Mouse (Mus musculus) liver, embryonic 14.5 days (tissue): ENCODE results near the gene Dpf1. TPM values are rescaled to one million over a fixed set of nuclear protein-coding genes. Genes with fewer than 3 reads are reported as not detected.
A peak's percentile ranks its signal among the peaks of the same experiment; 100 is the strongest.

Source experiments
- ATAC-seq: fragments of 200-750 bp; cut with Nextera tagmentation; 2 replicates; pipeline ENCODE4 v1.8.0; 2017; ENCODE audit warnings: moderate number of reproducible peaks, mild to moderate bottlenecking, moderate library complexity; ENCODE audit not compliant: insufficient read depth
- DNase-seq, 3 experiments: peaks; one replicate each; pipeline ENCODE4 v3.0.0-alpha.2; 2012 to 2013; ENCODE audit warnings: low read depth in 3 of 3, low spot score in 3 of 3
- H3K27ac ChIP-seq: fragments of 300-500 bp; sonication (generic); 2 replicates; pipeline ENCODE4 v1.5.1; 2014; ENCODE audit warnings: moderate library complexity, mild to moderate bottlenecking, control low read depth, inconsistent platforms
- H3K27me3 ChIP-seq: fragments of 300-500 bp; sonication (generic); 2 replicates; pipeline ENCODE4 v1.6.1; 2014; ENCODE audit warnings: mild to moderate bottlenecking, low read length, moderate library complexity; ENCODE audit not compliant: control insufficient read depth, insufficient read depth
- H3K36me3 ChIP-seq: fragments of 300-500 bp; sonication (generic); replicated peaks from 2 replicates; pipeline ENCODE4 v1.6.1; 2014; ENCODE audit warnings: low read depth; ENCODE audit not compliant: control insufficient read depth, insufficient read depth
- H3K4me1 ChIP-seq, 2 experiments: fragments of 200-500 bp in 1 of 2; fragments of 300-500 bp in 1 of 2; sonication (generic) in 1 of 2; replicated peaks; 2 replicates each; pipeline ENCODE4 v1.6.1; 2012 to 2014; ENCODE audit warnings: antibody characterized with exemption in 1 of 2, inconsistent platforms in 1 of 2, low read length in 1 of 2; ENCODE audit not compliant: control insufficient read depth in 2 of 2, insufficient read depth in 2 of 2
- H3K4me2 ChIP-seq: fragments of 300-500 bp; sonication (generic); 2 replicates; pipeline ENCODE4 v1.6.1; 2014; ENCODE audit warnings: low read depth, mild to moderate bottlenecking, control low read depth, moderate library complexity
- H3K4me3 ChIP-seq, 2 experiments: fragments of 200-500 bp in 1 of 2; fragments of 300-500 bp in 1 of 2; sonication (generic) in 1 of 2; 2 replicates each; pipeline ENCODE4 v1.5.1; 2012 to 2014; ENCODE audit warnings: low read depth in 2 of 2, low read length in 2 of 2, mild to moderate bottlenecking in 2 of 2, control low read depth in 1 of 2, inconsistent platforms in 1 of 2, moderate library complexity in 1 of 2; ENCODE audit not compliant: insufficient read depth in 1 of 2
- H3K9ac ChIP-seq: fragments of 300-500 bp; sonication (generic); replicated peaks from 2 replicates; pipeline ENCODE4 v1.6.1; 2014; ENCODE audit warnings: mild to moderate bottlenecking, control low read depth, moderate library complexity
- H3K9me3 ChIP-seq: fragments of 300-500 bp; sonication (generic); 2 replicates; pipeline ENCODE4 v1.6.1; 2016; ENCODE audit warnings: low read length, mixed read lengths; ENCODE audit not compliant: control insufficient read depth
- CTCF ChIP-seq: IDR thresholded peaks from 2 replicates; pipeline ENCODE4 v1.5.1; 2016; ENCODE audit warnings: antibody characterized with exemption, low read depth, control low read depth
- EP300 ChIP-seq: IDR thresholded peaks from 2 replicates; pipeline ENCODE4 v1.6.1; 2016; ENCODE audit warnings: antibody characterized with exemption, low read depth
- WGBS: fragments of 180-500 bp; shearing (Covaris S2); extraction: QIAGEN DNeasy Blood & Tissue Kit; methylation state at CpG from one replicate; pipeline ENCODE4 v1.1.7; 2014; ENCODE audit not compliant: insufficient replicate concordance; 5-methylcytosine and 5-hydroxymethylcytosine counted together
- polyA plus RNA-seq, 2 experiments: library from polyadenylated mRNA; depleted of rRNA in 1 of 2; stranded (reverse) in 1 of 2; unstranded in 1 of 2; fragments of >200 nt; fragmentation: Nextera tagmentation in 1 of 2; extraction: Ambion mirVana in 1 of 2; gene quantifications; 2 replicates each; pipeline versions ENCODE4 v1.2.1 to v1.2.3; 2012 to 2014

The Dpf1 gene
- polyA plus RNA-seq, 2 experiments, result 0.81 to 1.0 TPM

DNA sequence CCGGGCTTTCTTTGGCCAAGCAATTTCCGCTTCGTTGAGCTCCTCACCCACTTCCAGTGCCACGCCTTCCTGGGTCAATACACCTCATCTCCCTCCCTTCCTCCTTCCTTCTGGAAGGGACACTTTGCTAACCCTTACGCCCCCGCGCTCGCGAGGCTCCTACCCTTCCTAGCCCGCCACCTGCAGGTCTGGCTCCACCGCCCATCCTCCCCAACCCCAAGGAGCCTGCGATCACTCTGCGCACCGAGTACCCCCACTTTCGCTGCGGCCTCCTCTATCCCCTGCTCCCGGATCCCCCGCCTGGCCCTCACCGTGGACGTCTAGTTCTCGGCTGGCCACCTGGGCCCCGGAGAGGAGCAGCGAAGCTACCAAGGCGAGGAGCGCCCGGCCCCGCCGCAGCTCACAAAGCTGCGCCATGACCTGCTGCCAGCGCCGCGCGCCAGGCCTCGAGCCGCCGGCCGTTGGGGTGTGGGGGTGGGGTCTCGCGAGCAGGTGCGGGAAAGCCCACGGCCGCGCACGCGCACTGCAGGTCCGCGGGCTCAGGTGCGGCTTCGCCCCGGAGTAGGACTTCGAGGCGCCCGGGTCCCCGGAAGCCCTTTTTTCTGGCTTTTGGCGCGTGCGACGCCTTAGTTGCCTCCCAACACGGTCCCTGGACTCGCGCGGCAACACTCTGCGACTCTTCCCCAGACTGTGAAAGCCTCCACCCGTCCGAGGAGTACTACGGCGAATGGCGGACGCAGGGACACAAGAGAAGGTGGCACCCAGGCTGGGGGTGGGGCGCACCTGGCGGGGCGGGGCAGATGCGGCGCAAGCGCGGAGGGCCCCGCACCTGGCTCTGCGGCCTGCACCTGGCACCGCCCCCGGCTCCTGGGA is 22.3 kb upstream of the Dpf1 start, which contains the start of gene Spint2:
TSS of gene Spint2 (minus strand) at position 712 of the 873 bp plus-strand sequence.
- peak; percentile 59; the same call in 1 of the 2 replicates for ATAC-seq
- no peak within 1 kb of the TSS for H3K27ac ChIP-seq
- H3K27me3 ChIP-seq, result peaks cover 6% of the 10 kb centered on the region
- H3K4me1 ChIP-seq, result peaks cover 0 to 7% of the 10 kb centered on the region in 2 experiments; a peak in 3 of 4 replicates
- TF ChIP-seq EP300 (no peak), CTCF (peak; percentile 36)
- no peaks in the 10 kb centered on the region for H3K9me3 ChIP-seq
- peak in 2 of 3 experiments; percentile 11 to 16 for DNase-seq
- under 1% methylated on average over 80 of the region's 80 CpGs for WGBS
- peak within 1 kb of the TSS; percentile 43 to 52 for H3K4me3 ChIP-seq
- peak within 1 kb of the TSS; percentile 64 for H3K4me2 ChIP-seq
- peak within 1 kb of the TSS; percentile 27; the same call in 1 of the 2 replicates for H3K9ac ChIP-seq
- H3K36me3 ChIP-seq, result no peaks in the 10 kb centered on the region

DNA sequence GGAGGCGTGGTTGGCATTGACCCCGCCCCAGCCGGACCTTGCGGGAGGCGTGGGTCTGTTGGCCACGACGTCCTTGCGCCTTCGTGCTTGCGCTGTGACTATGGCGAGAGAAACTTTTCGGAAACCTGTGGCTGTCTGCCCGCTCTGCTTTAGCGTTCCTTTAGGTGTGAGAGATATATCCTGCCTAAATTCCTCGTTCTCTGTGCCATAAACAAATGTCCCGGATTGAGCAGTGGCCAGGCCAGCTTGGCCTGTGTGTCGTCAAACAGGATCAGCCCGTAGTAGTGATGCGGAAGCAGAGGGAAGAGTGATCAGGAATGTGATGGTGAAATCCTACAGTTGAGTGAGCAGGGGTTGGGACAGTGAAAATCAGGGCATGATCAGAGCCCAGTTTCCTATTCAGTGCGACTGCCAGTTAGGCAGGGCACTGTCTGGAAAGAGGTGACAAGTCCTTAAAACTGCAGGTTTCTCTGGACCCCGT is 21.6 kb upstream of the Dpf1 start:
- H3K36me3 ChIP-seq, result no peaks in the 10 kb centered on the region
- ATAC-seq (no peak), DNase-seq (no peak)
- peaks cover 0 to 7% of the 10 kb centered on the region in 2 experiments; a peak in 3 of 4 replicates for H3K4me1 ChIP-seq
- no peaks in the 10 kb centered on the region for H3K9me3 ChIP-seq
- peak overlapping the region; percentile 43 to 52; a peak in 3 of 4 replicates for H3K4me3 ChIP-seq
- peak overlapping the region; percentile 64 for H3K4me2 ChIP-seq
- 13% methylated on average over 21 of the region's 21 CpGs for WGBS
- no peak for TF ChIP-seq CTCF
- TF ChIP-seq EP300, result no peak
- H3K9ac ChIP-seq, result no peak overlapping the region
- H3K27me3 ChIP-seq, result peaks cover 6% of the 10 kb centered on the region
- no peak overlapping the region for H3K27ac ChIP-seq

DNA sequence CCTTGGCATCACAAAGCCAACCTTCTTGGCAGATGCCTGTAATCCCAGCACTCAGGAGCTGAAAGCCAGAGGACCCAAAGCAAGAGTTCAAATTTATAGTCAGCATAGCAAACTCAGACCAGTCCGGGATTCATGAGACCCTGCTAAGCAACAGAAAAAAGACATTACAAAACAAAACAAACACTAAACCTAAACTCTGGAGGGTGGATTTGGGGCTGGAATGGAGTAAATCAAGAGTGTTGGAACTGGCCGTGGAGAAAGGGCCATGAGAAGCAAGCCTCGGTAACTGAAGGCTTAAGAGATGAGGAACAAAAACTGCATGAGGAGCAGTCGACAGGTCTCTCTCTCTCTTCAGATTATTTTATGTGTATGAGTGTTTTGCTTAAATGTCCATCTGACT is 19.9 kb upstream of the Dpf1 start:
- Histone ChIP-seq H3K27me3 (peaks cover 6% of the 10 kb centered on the region), H3K9me3 (no peaks in the 10 kb centered on the region), H3K27ac (no peak overlapping the region), H3K4me2 (no peak overlapping the region), H3K4me3 (no peak overlapping the region), H3K9ac (no peak overlapping the region), H3K4me1 (peaks cover 0 to 7% of the 10 kb centered on the region in 2 experiments; a peak in 3 of 4 replicates), H3K36me3 (no peaks in the 10 kb centered on the region)
- no peak for DNase-seq
- 63% methylated on average over 4 of the region's 4 CpGs for WGBS
- no peak for TF ChIP-seq EP300
- TF ChIP-seq CTCF, result no peak
- ATAC-seq, result no peak

DNA sequence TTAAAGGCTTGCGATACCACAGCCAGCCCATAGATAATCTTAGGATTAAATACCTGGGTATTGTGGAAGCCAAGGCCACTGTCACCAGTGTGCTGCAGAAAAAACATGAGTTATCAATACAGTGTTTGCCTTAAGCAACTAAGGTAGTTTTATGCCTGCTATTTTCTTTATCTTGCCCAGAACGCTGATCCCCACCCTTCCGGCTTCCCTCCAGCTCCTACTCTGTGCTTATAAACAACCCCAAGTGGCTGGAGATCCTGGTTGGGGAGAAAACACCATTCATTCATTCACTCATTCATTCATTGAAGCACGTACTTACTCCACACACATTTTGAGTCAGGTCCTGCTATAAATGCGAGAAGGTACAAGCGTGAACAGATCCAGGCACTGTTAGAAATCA is 19.2 kb upstream of the Dpf1 start:
- H3K4me1 ChIP-seq, result peaks cover 0 to 7% of the 10 kb centered on the region in 2 experiments; a peak in 3 of 4 replicates
- no peaks in the 10 kb centered on the region for H3K36me3 ChIP-seq
- ATAC-seq (no peak), DNase-seq (no peak)
- H3K9ac ChIP-seq, result no peak overlapping the region
- H3K4me2 ChIP-seq, result no peak overlapping the region
- H3K4me3 ChIP-seq, result no peak overlapping the region
- no peaks in the 10 kb centered on the region for H3K9me3 ChIP-seq
- no peak overlapping the region for H3K27ac ChIP-seq
- 68% methylated on average over 6 of the region's 6 CpGs for WGBS
- no peak for TF ChIP-seq EP300
- TF ChIP-seq CTCF, result no peak
- peaks cover 11% of the 10 kb centered on the region for H3K27me3 ChIP-seq

DNA sequence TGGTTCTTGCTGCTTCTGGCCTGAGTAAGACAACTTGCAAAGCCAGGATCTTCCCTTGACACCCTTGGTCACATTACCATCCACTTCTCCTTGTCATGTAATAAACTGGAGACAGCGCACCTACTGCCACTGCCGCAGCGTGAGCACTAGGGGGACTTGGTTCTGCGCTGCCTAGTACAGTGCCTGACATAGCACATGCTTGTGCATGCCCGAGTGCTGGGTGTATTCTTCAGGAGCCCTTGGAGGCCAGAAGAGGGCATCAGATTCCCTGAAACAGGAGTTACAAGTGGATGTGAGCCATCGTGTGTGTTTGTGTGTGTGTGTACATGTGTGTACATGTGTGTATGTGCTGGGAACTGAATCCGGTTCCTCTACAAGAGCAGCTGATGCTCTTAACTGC is 16.3 kb upstream of the Dpf1 start:
- DNase-seq (no peak), ATAC-seq (no peak)
- WGBS, result 69% methylated on average over 7 of the region's 7 CpGs
- peaks cover 0 to 2% of the 10 kb centered on the region in 2 experiments; a peak in 1 of 4 replicates for H3K4me1 ChIP-seq
- no peaks in the 10 kb centered on the region for H3K9me3 ChIP-seq
- no peak overlapping the region for H3K27ac ChIP-seq
- peaks cover 6% of the 10 kb centered on the region; the same call in 1 of the 2 replicates for H3K27me3 ChIP-seq
- no peak overlapping the region for H3K9ac ChIP-seq
- no peaks in the 10 kb centered on the region for H3K36me3 ChIP-seq
- TF ChIP-seq CTCF (peak; percentile 15; the same call in 1 of the 2 replicates), EP300 (no peak)
- no peak overlapping the region for H3K4me3 ChIP-seq
- no peak overlapping the region for H3K4me2 ChIP-seq
